Mouse (Mus musculus): Measurements from ENCODE around the gene Gm10198.

The Gm10198 gene

GRCm38 (mm10) chr13:111622425-111622824, 29.8 kb downstream of the Gm10198 start:
- TF ChIP-seq GATA4 (IDR thresholded peaks at IDR 0.05; ENCODE audit: insufficient replicate concordance, low read length): no peak

- TF ChIP-seq GATA4 (IDR thresholded peaks at IDR 0.05; ENCODE audit: insufficient replicate concordance, low read length): no peak
These were observed 30.5 kb downstream of the Gm10198 start for GRCm38 (mm10) chr13:111623112-111623511.

GRCm38 (mm10) chr13:111624115-111624514, 31.5 kb downstream of the Gm10198 start:
- no peak for TF ChIP-seq GATA4 (IDR thresholded peaks at IDR 0.05; ENCODE audit: insufficient replicate concordance, low read length)

DNA sequence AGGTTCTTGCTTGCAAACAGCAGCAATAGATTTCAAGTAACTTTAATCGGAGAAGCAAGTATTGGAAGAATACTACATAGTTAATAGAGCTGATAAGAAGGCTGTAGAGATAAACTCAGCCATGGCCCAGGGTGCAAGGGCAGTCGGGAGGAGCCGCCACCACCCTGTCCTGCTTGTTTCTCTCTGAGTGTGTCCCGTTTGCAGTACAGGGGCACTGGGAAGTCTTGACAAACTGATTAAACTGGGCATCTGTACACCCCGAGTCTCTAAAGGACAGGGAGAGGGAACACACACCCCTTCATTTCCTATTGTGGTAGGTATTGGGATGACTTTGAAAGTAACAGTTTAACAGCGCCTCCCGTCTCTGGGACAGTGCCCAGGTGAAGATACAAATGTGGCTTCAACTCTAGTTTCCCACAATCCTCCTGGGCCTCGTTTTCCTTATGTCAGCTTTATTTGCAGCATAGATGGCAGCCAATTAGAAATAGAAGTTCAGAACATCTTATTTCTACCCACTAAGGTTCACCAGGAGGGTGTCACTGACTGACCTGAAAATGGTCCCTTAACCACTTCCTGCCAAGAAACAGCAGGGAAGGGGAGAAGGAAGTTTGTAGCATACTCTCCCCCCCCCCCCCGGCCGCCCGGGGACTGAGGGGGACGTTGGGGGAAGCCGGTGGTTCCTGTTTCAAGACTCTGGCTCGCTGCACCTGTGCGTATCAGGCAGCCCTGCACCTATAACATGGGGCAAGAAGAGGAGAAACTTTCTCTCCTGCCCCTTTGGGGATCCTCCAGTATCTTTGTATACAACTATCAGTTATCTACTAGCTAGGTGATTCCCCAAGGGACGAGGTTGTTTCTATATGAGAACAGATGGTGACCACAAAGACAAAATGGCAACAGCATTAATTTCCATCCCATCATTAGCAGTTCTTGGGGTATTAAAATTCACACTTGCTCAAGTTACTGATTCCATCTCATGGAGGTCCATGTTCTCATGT, 41.9 kb downstream of the Gm10198 start:
- no peak for TF ChIP-seq GATA4 (IDR thresholded peaks at IDR 0.05; ENCODE audit: insufficient replicate concordance, low read length)

GRCm38 (mm10) chr13:111640319-111640718, 47.7 kb downstream of the Gm10198 start:
- no peak for TF ChIP-seq GATA4 (IDR thresholded peaks at IDR 0.05; ENCODE audit: insufficient replicate concordance, low read length)

Data from liver, adult (tissue).